In the genomic region with DNA sequence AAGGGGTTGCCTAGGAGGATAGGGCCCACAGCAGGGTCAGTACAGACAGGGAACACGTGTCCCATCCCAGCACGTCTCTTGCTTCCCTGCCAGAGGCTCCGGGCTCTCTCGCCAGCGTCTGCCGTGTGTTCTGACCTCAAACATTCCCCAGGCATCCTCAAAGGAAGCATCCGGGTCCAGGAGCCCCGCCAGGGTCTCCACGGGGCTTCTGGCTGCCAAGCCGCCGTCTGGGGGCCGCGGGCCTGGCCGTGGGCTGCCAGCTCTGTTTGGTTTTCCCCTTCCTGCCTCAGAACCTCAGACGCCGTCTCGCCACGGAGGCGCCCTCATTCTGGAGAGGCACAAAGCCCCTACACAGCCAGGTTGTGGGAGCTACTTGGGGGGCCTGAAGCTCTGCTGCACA, we compare ENCODE assay signal across 14 mouse cellular contexts. TPM values are rescaled to one million over a fixed set of nuclear protein-coding genes. Genes with fewer than 3 reads are reported as not detected.
A peak's percentile ranks its signal among the peaks of the same experiment; 100 is the strongest.
DNase-seq lines count a peak whose midpoint lies in the region; ATAC-seq lines count a peak whose summit lies in the region.
"Had no signal": no experiment of that assay in that cellular context is flagged by ENCODE, and none has a peak within 500 bp of the region (broad histone marks: within the 10 kb centered on the region; RNA-seq: fewer than 3 reads in every experiment).

No protein-coding gene starts in this region.

- no peak for ATAC-seq in lung, embryonic 15.5 days (ENCODE audit: borderline replicate concordance, extremely low read depth, low FRiP score, low TSS enrichment)
- ATAC-seq in embryonic facial prominence, embryonic 13.5 days (ENCODE audit: insufficient number of reproducible peaks, insufficient read depth, low FRiP score, low TSS enrichment, low read depth) = no peak
- no peak for ATAC-seq in limb, embryonic 13.5 days (ENCODE audit: low FRiP score, low read depth)
- no peak for ATAC-seq in midbrain, embryonic 11.5 days (ENCODE audit: low FRiP score)
- ATAC-seq: forebrain, embryonic 14.5 days; midbrain, embryonic 15.5 days had no signal

- H3K9ac ChIP-seq in lung, embryonic 15.5 days = peak overlapping the region; percentile 34; the same call in 1 of the 2 replicates
- peak overlapping the region; percentile 58 for H3K9ac ChIP-seq in embryonic facial prominence, embryonic 13.5 days
- peak overlapping the region; percentile 45; the same call in 1 of the 2 replicates for H3K9ac ChIP-seq in limb, embryonic 13.5 days
- no peak overlapping the region for H3K9ac ChIP-seq in midbrain, embryonic 11.5 days (ENCODE audit: low read length)
- H3K9ac ChIP-seq: midbrain, embryonic 15.5 days had no signal

- peak; percentile 34 for DNase-seq in gastrocnemius, postnatal 14 days
- DNase-seq in gastrocnemius, postnatal 25 days = no peak
- no peak for DNase-seq in lung, adult 18-20 months
- DNase-seq in MN1 (ENCODE audit: low spot score) = no peak
- no peak for DNase-seq in midbrain, embryonic 11.5 days (ENCODE audit: low spot score, missing footprints)
- DNase-seq: kidney, postnatal 10 days had no signal

- peaks cover 69% of the 10 kb centered on the region for H3K4me1 ChIP-seq in lung, embryonic 15.5 days
- peaks cover 62% of the 10 kb centered on the region for H3K4me1 ChIP-seq in embryonic facial prominence, embryonic 13.5 days
- H3K4me1 ChIP-seq in limb, embryonic 13.5 days = peaks cover 74% of the 10 kb centered on the region
- no peaks in the 10 kb centered on the region for H3K4me1 ChIP-seq in midbrain, embryonic 11.5 days (ENCODE audit: control insufficient read depth, insufficient read depth, low read length)

- no peaks in the 10 kb centered on the region for H3K9me3 ChIP-seq in lung, embryonic 15.5 days
- no peaks in the 10 kb centered on the region for H3K9me3 ChIP-seq in embryonic facial prominence, embryonic 13.5 days
- H3K9me3 ChIP-seq in limb, embryonic 13.5 days = no peaks in the 10 kb centered on the region
- no peaks in the 10 kb centered on the region for H3K9me3 ChIP-seq in midbrain, embryonic 11.5 days (ENCODE audit: control insufficient read depth, low read length)
- H3K9me3 ChIP-seq: midbrain, embryonic 15.5 days had no signal

- no peak overlapping the region; the same call in 1 of the 2 replicates for H3K4me2 ChIP-seq in lung, embryonic 15.5 days
- no peak overlapping the region for H3K4me2 ChIP-seq in embryonic facial prominence, embryonic 13.5 days
- no peak overlapping the region for H3K4me2 ChIP-seq in limb, embryonic 13.5 days (replicated peaks)
- no peak overlapping the region for H3K4me2 ChIP-seq in midbrain, embryonic 11.5 days
- H3K4me2 ChIP-seq: midbrain, embryonic 15.5 days had no signal

- no peak overlapping the region for H3K4me3 ChIP-seq in lung, embryonic 15.5 days
- no peak overlapping the region for H3K4me3 ChIP-seq in embryonic facial prominence, embryonic 13.5 days
- no peak overlapping the region for H3K4me3 ChIP-seq in limb, embryonic 13.5 days
- H3K4me3 ChIP-seq in midbrain, embryonic 11.5 days (ENCODE audit: low read depth, low read length) = no peak overlapping the region
- H3K4me3 ChIP-seq: midbrain, embryonic 15.5 days had no signal

- H3K36me3 ChIP-seq in lung, embryonic 15.5 days = no peaks in the 10 kb centered on the region
- no peaks in the 10 kb centered on the region for H3K36me3 ChIP-seq in embryonic facial prominence, embryonic 13.5 days
- H3K36me3 ChIP-seq in limb, embryonic 13.5 days = no peaks in the 10 kb centered on the region
- H3K36me3 ChIP-seq in midbrain, embryonic 11.5 days (ENCODE audit: control insufficient read depth, insufficient read depth, low read length) = no peaks in the 10 kb centered on the region
- H3K36me3 ChIP-seq: midbrain, embryonic 15.5 days had no signal

- intact Hi-C loops in gastrocnemius, postnatal 14 days (cut with DNase I; ENCODE audit: low total_unique reads) = loop anchor here (10.0 kb wide), 1 partner anchor 151 kb away; no protein-coding TSS in a partner anchor

- H3K27ac ChIP-seq in lung, embryonic 15.5 days = peak overlapping the region; percentile 96
- H3K27ac ChIP-seq in embryonic facial prominence, embryonic 13.5 days = peak overlapping the region; percentile 75
- H3K27ac ChIP-seq in limb, embryonic 13.5 days = peak overlapping the region; percentile 90
- no peak overlapping the region for H3K27ac ChIP-seq in midbrain, embryonic 11.5 days (ENCODE audit: low read depth, low read length)
- H3K27ac ChIP-seq: midbrain, embryonic 15.5 days had no signal

- H3K27me3 ChIP-seq in lung, embryonic 15.5 days = no peaks in the 10 kb centered on the region
- no peaks in the 10 kb centered on the region for H3K27me3 ChIP-seq in embryonic facial prominence, embryonic 13.5 days
- H3K27me3 ChIP-seq in limb, embryonic 13.5 days = no peaks in the 10 kb centered on the region
- no peaks in the 10 kb centered on the region; the same call in 1 of the 2 replicates for H3K27me3 ChIP-seq in midbrain, embryonic 11.5 days (ENCODE audit: control insufficient read depth, insufficient read depth, low read length)
- H3K27me3 ChIP-seq: midbrain, embryonic 15.5 days had no signal

- 15% methylated on average over 19 of the region's 19 CpGs for WGBS in lung, embryonic 15.5 days
- 33% methylated on average over 19 of the region's 19 CpGs for WGBS in embryonic facial prominence, embryonic 13.5 days
- 37% methylated on average over 19 of the region's 19 CpGs for WGBS in limb, embryonic 13.5 days
- 55% methylated on average over 19 of the region's 19 CpGs for WGBS in midbrain, embryonic 11.5 days

RNA-seq across cellular contexts. Expression of a gene that starts 1.0 kb away (rescaled TPM):
- not detected for total RNA-seq in gastrocnemius, postnatal 14 days (2021)
- not detected for total RNA-seq in gastrocnemius, postnatal 25 days (2021)
- 0.34 and 0.87 TPM in 2 replicates for polyA plus RNA-seq in lung, embryonic 15.5 days (2015; fragmentation: Nextera tagmentation; extraction: Ambion mirVana)
- polyA plus RNA-seq in embryonic facial prominence, embryonic 13.5 days (2015; fragmentation: Nextera tagmentation; extraction: Ambion mirVana) = 0.37 and 0.66 TPM in 2 replicates
- polyA plus RNA-seq in limb, embryonic 13.5 days (2015; fragmentation: Nextera tagmentation; extraction: Ambion mirVana) = 1.2 and 1.4 TPM in 2 replicates
- polyA plus RNA-seq in midbrain, embryonic 11.5 days (2014; fragmentation: Nextera tagmentation; extraction: Ambion mirVana) = not detected in 2 replicates
- total RNA-seq: common myeloid progenitor, adult 5-6 weeks; heart, adult 18-20 months; left cerebral cortex, postnatal 10 days had no signal
- polyA plus RNA-seq: forebrain, embryonic 14.5 days; midbrain, embryonic 15.5 days had no signal

RNA-seq across cellular contexts. Expression of a gene that starts 8.0 kb away (rescaled TPM):
- total RNA-seq in gastrocnemius, postnatal 14 days (2021) = over 10,000 TPM; 14,029 to 14,677 TPM
- total RNA-seq in gastrocnemius, postnatal 25 days (2021) = over 10,000 TPM; 16,193 to 17,938 TPM
- polyA plus RNA-seq in lung, embryonic 15.5 days (2015; fragmentation: Nextera tagmentation; extraction: Ambion mirVana) = 2.4 and 7.4 TPM in 2 replicates
- 7.7 and 8.4 TPM in 2 replicates for polyA plus RNA-seq in embryonic facial prominence, embryonic 13.5 days (2015; fragmentation: Nextera tagmentation; extraction: Ambion mirVana)
- 45.2 and 47.5 TPM in 2 replicates for polyA plus RNA-seq in limb, embryonic 13.5 days (2015; fragmentation: Nextera tagmentation; extraction: Ambion mirVana)
- 0.47 and 0.96 TPM in 2 replicates for polyA plus RNA-seq in midbrain, embryonic 11.5 days (2014; fragmentation: Nextera tagmentation; extraction: Ambion mirVana)

RNA-seq across cellular contexts. Expression of a gene that starts 27.0 kb away (rescaled TPM):
- total RNA-seq in gastrocnemius, postnatal 14 days (2021) = 10 to 100 TPM; 22.2 to 35.0 TPM
- 10 to 100 TPM; 43.2 to 60.3 TPM for total RNA-seq in gastrocnemius, postnatal 25 days (2021)
- 125 and 130 TPM in 2 replicates for polyA plus RNA-seq in lung, embryonic 15.5 days (2015; fragmentation: Nextera tagmentation; extraction: Ambion mirVana)
- polyA plus RNA-seq in embryonic facial prominence, embryonic 13.5 days (2015; fragmentation: Nextera tagmentation; extraction: Ambion mirVana) = 28.5 and 29.2 TPM in 2 replicates
- polyA plus RNA-seq in limb, embryonic 13.5 days (2015; fragmentation: Nextera tagmentation; extraction: Ambion mirVana) = 46.3 and 49.8 TPM in 2 replicates
- 11.1 and 13.1 TPM in 2 replicates for polyA plus RNA-seq in midbrain, embryonic 11.5 days (2014; fragmentation: Nextera tagmentation; extraction: Ambion mirVana)

RNA-seq across cellular contexts. Expression of a gene that starts 45.8 kb away (rescaled TPM):
- 100 to 1,000 TPM; 268 to 284 TPM for total RNA-seq in gastrocnemius, postnatal 14 days (2021)
- 100 to 1,000 TPM; 317 to 434 TPM for total RNA-seq in gastrocnemius, postnatal 25 days (2021)
- polyA plus RNA-seq in lung, embryonic 15.5 days (2015; fragmentation: Nextera tagmentation; extraction: Ambion mirVana) = 272 and 299 TPM in 2 replicates
- polyA plus RNA-seq in embryonic facial prominence, embryonic 13.5 days (2015; fragmentation: Nextera tagmentation; extraction: Ambion mirVana) = 210 and 222 TPM in 2 replicates
- 228 and 241 TPM in 2 replicates for polyA plus RNA-seq in limb, embryonic 13.5 days (2015; fragmentation: Nextera tagmentation; extraction: Ambion mirVana)
- 166 and 169 TPM in 2 replicates for polyA plus RNA-seq in midbrain, embryonic 11.5 days (2014; fragmentation: Nextera tagmentation; extraction: Ambion mirVana)

RNA-seq across cellular contexts. Expression of a gene that starts 51.2 kb away (rescaled TPM):
- total RNA-seq in gastrocnemius, postnatal 14 days (2021) = 1 to 10 TPM; 1.0 to 4.1 TPM
- total RNA-seq in gastrocnemius, postnatal 25 days (2021) = 1 to 10 TPM; 4.0 to 5.6 TPM
- 0.39 and 0.72 TPM in 2 replicates for polyA plus RNA-seq in lung, embryonic 15.5 days (2015; fragmentation: Nextera tagmentation; extraction: Ambion mirVana)
- not detected in 2 replicates for polyA plus RNA-seq in embryonic facial prominence, embryonic 13.5 days (2015; fragmentation: Nextera tagmentation; extraction: Ambion mirVana)
- polyA plus RNA-seq in limb, embryonic 13.5 days (2015; fragmentation: Nextera tagmentation; extraction: Ambion mirVana) = not detected in 2 replicates
- polyA plus RNA-seq in midbrain, embryonic 11.5 days (2014; fragmentation: Nextera tagmentation; extraction: Ambion mirVana) = 0.79 and 0.93 TPM in 2 replicates
- polyA plus RNA-seq: forebrain, embryonic 14.5 days had no signal
